Comparison of ENCODE assay signal across 21 mouse cellular contexts in genomic region chr5:122453188-122453587, GRCm38 (mm10). TPM values are rescaled to one million over a fixed set of nuclear protein-coding genes. Genes with fewer than 3 reads are reported as not detected.
A peak's percentile ranks its signal among the peaks of the same experiment; 100 is the strongest.
DNase-seq lines count a peak whose midpoint lies in the region; ATAC-seq and TF ChIP-seq lines count a peak whose summit lies in the region.
"Had no signal": no experiment of that assay in that cellular context is flagged by ENCODE, and none has a peak within 500 bp of the region (broad histone marks: within the 10 kb centered on the region; RNA-seq: fewer than 3 reads in every experiment).

No protein-coding gene starts in this region.

- TF ChIP-seq POLR2A in heart, adult 2 months (IDR thresholded peaks at IDR 0.05; ENCODE audit: insufficient read depth, low read depth, low read length): peak; percentile 8; the same call in 1 of the 2 replicates

- no peaks in the 10 kb centered on the region for H3K4me1 ChIP-seq in heart, adult 2 months (ENCODE audit: control insufficient read depth, insufficient read depth, low read length)
- no peaks in the 10 kb centered on the region for H3K4me1 ChIP-seq in heart, postnatal 0 days (ENCODE audit: control insufficient read depth, insufficient read depth)
- H3K4me1 ChIP-seq: forebrain, embryonic 13.5 days; limb, embryonic 10.5 days; midbrain, embryonic 13.5 days; neural tube, embryonic 12.5 days had no signal

- no peak overlapping the region for H3K9ac ChIP-seq in heart, adult 2 months (ENCODE audit: low read depth, low read length)
- H3K9ac ChIP-seq in heart, postnatal 0 days (replicated peaks; ENCODE audit: low read depth, low read length): no peak overlapping the region
- H3K9ac ChIP-seq: forebrain, embryonic 13.5 days; hindbrain, embryonic 13.5 days; liver, postnatal 0 days; midbrain, embryonic 13.5 days; neural tube, embryonic 12.5 days had no signal

- intact Hi-C loops in heart, adult 2 months (cut with DNase I): loop anchor here (5.0 kb wide), 1 partner anchor 51 kb away; no protein-coding TSS in a partner anchor
- intact Hi-C loops in heart, postnatal 36 days (cut with DNase I): no loop called here
- intact Hi-C loops in heart, postnatal 25 days (cut with DNase I): no loop called here

- H3K9me3 ChIP-seq in heart, postnatal 0 days (replicated peaks; ENCODE audit: control insufficient read depth, low read length): no peaks in the 10 kb centered on the region
- H3K9me3 ChIP-seq: forebrain, embryonic 13.5 days; hindbrain, embryonic 13.5 days; limb, embryonic 10.5 days; midbrain, embryonic 13.5 days; neural tube, embryonic 12.5 days had no signal

- WGBS in heart, adult 2 months: 57% methylated on average over 6 of the region's 6 CpGs
- 47% methylated on average over 6 of the region's 6 CpGs for WGBS in heart, postnatal 0 days

- H3K4me3 ChIP-seq in heart, adult 2 months: no peak overlapping the region
- H3K4me3 ChIP-seq in heart, postnatal 0 days (ENCODE audit: low read depth, low read length): no peak overlapping the region
- H3K4me3 ChIP-seq: erythroblast, embryonic 14.5 days; forebrain, embryonic 13.5 days; hindbrain, embryonic 13.5 days; limb, embryonic 10.5 days; midbrain, embryonic 13.5 days; neural tube, embryonic 12.5 days had no signal

- ATAC-seq in heart, postnatal 0 days (ENCODE audit: insufficient read depth, low read depth): no peak
- ATAC-seq: activated CD4-positive, CD25-positive, alpha-beta regulatory T cell, adult 4 months; forebrain, embryonic 13.5 days; inflammation-experienced regulatory T-cells, adult 6 months; liver, postnatal 0 days; midbrain, embryonic 13.5 days had no signal

- no peak overlapping the region for H3K27ac ChIP-seq in heart, adult 2 months
- peak overlapping the region; percentile 77 for H3K27ac ChIP-seq in heart, postnatal 0 days (ENCODE audit: low read depth)
- H3K27ac ChIP-seq: forebrain, embryonic 13.5 days; hindbrain, embryonic 13.5 days; limb, embryonic 10.5 days; midbrain, embryonic 13.5 days; neural tube, embryonic 12.5 days had no signal

- no peak for TF ChIP-seq CTCF in heart, adult 2 months (IDR thresholded peaks at IDR 0.05)
- no peak for TF ChIP-seq CTCF in heart, postnatal 0 days (IDR thresholded peaks at IDR 0.05; ENCODE audit: low read depth)

- DNase-seq in heart, adult 2 months: no peak
- no peak for DNase-seq in heart, postnatal 36 days
- no peak for DNase-seq in heart, postnatal 0 days (ENCODE audit: low spot score)
- no peak for DNase-seq in heart, postnatal 25 days (ENCODE audit: low spot score)
- peak; percentile 28 for DNase-seq in retina, postnatal 1 day
- DNase-seq in retina, embryonic 14.5 days (ENCODE audit: low spot score): no peak
- peak; percentile 95 for DNase-seq in R1 (ENCODE audit: low read depth, low spot score)
- no peak for DNase-seq in cerebellum, postnatal 36 days
- DNase-seq: cerebellum, adult 8-10 months; liver, postnatal 0 days; lung, postnatal 14 days; thymus, postnatal 36 days had no signal

- no peaks in the 10 kb centered on the region for H3K27me3 ChIP-seq in heart, adult 2 months (ENCODE audit: control insufficient read depth, insufficient read depth, low read length)
- no peaks in the 10 kb centered on the region for H3K27me3 ChIP-seq in heart, postnatal 0 days (ENCODE audit: control insufficient read depth, insufficient read depth, low read length)
- H3K27me3 ChIP-seq: CH12.LX; forebrain, embryonic 13.5 days; hindbrain, embryonic 13.5 days; midbrain, embryonic 13.5 days; neural tube, embryonic 12.5 days had no signal

- no peak overlapping the region for H3K4me2 ChIP-seq in heart, postnatal 0 days (ENCODE audit: low read depth, low read length)
- H3K4me2 ChIP-seq: forebrain, embryonic 13.5 days; hindbrain, embryonic 13.5 days; midbrain, embryonic 13.5 days; neural tube, embryonic 12.5 days had no signal

- no peaks in the 10 kb centered on the region for H3K79me2 ChIP-seq in heart, adult 2 months (replicated peaks; ENCODE audit: control insufficient read depth, insufficient read depth, low read length)

- peaks cover 13% of the 10 kb centered on the region for H3K36me3 ChIP-seq in heart, adult 2 months (ENCODE audit: control insufficient read depth, insufficient read depth, low read length)
- H3K36me3 ChIP-seq in heart, postnatal 0 days (replicated peaks; ENCODE audit: control insufficient read depth, insufficient read depth, low read length): peaks cover 64% of the 10 kb centered on the region

- peak; percentile 41; the same call in 1 of the 2 replicates for TF ChIP-seq EP300 in heart, adult 2 months (IDR thresholded peaks at IDR 0.05; ENCODE audit: insufficient read depth, low read depth, low read length)
- TF ChIP-seq EP300 in heart, postnatal 0 days (IDR thresholded peaks at IDR 0.05; ENCODE audit: low read depth): no peak; the same call in 1 of the 2 replicates

RNA-seq across cellular contexts. Expression of gene Anapc7, which starts 31.7 kb away (rescaled TPM):
- total RNA-seq in heart, adult 2 months (2021): 10 to 100 TPM; 25.9 to 27.1 TPM
- 23.2 and 25.4 TPM in 2 replicates for polyA plus RNA-seq in heart, adult 2 months (2012; rRNA removed)
- 10 to 100 TPM; 31.7 to 35.1 TPM for total RNA-seq in heart, postnatal 36 days (2021)
- total RNA-seq in heart, postnatal 0 days (2014; rRNA removed; ENCODE audit: low replicate concordance): 30.1 and 38.9 TPM in 2 replicates
- 33.1 and 36.9 TPM in 2 replicates for polyA plus RNA-seq in heart, postnatal 0 days (2015; fragmentation: Nextera tagmentation; extraction: Ambion mirVana)
- total RNA-seq in heart, postnatal 25 days (2021): 10 to 100 TPM; 27.3 to 28.1 TPM

RNA-seq across cellular contexts. Expression of gene Atp2a2, which starts 48.8 kb away (rescaled TPM):
- total RNA-seq in heart, adult 2 months (2021): over 10,000 TPM; 11,796 to 13,259 TPM
- polyA plus RNA-seq in heart, adult 2 months (2012; rRNA removed): 3,546 and 6,285 TPM in 2 replicates
- over 10,000 TPM; 11,843 to 11,873 TPM for total RNA-seq in heart, postnatal 36 days (2021)
- total RNA-seq in heart, postnatal 0 days (2014; rRNA removed; ENCODE audit: low replicate concordance): 2,277 and 2,295 TPM in 2 replicates
- 706 and 785 TPM in 2 replicates for polyA plus RNA-seq in heart, postnatal 0 days (2015; fragmentation: Nextera tagmentation; extraction: Ambion mirVana)
- total RNA-seq in heart, postnatal 25 days (2021): over 10,000 TPM; 10,772 to 12,207 TPM

Comparison
In these comparisons a context has a peak if more than half of its experiments do, and no peak if none do; other contexts are left out.
1. DNase-seq: peak in retina, postnatal 1 day (single experiment) and R1 (single experiment); none in heart, adult 2 months (0 of 2), heart, postnatal 36 days (0 of 2), heart, postnatal 0 days (single experiment), heart, postnatal 25 days (single experiment), retina, embryonic 14.5 days (single experiment) and cerebellum, postnatal 36 days (0 of 2).